Mouse (Mus musculus): ENCODE measurements around the gene Rbpms2. TPM values are rescaled to one million over a fixed set of nuclear protein-coding genes. Genes with fewer than 3 reads are reported as not detected.

Gene Rbpms2
- polyA plus RNA-seq, 1 experiment from 2014 or later: 20.4 TPM

GRCm38 (mm10) chr9:65607120-65607519, 22.3 kb upstream of the Rbpms2 start:
- WGBS: 40% methylated on average over 2 of the region's 2 CpGs
- Histone ChIP-seq H3K27ac (ENCODE audit: low read length) (peak overlapping the region; percentile 61), H3K9ac (ENCODE audit: low read length) (0 out of 2 replicates have a peak overlapping the region, but pooled peaks have one; percentile 12), H3K27me3 (ENCODE audit: control insufficient read depth, insufficient read depth, low read length) (no peaks in the 10 kb centered on the region), H3K4me3 (replicated peaks; ENCODE audit: low read length) (no peak overlapping the region), H3K4me2 (ENCODE audit: low read depth, low read length) (no peak overlapping the region), H3K9me3 (replicated peaks; ENCODE audit: control insufficient read depth, low read length) (no peaks in the 10 kb centered on the region), H3K4me1 (ENCODE audit: control insufficient read depth, insufficient read depth, low read length) (no peaks in the 10 kb centered on the region), H3K36me3 (ENCODE audit: control insufficient read depth, insufficient read depth, low read length) (no peaks in the 10 kb centered on the region)
- no peak for ATAC-seq (ENCODE audit: insufficient read depth, low FRiP score)

- Histone ChIP-seq H3K4me3 (replicated peaks; ENCODE audit: low read length) (no peak overlapping the region), H3K4me2 (ENCODE audit: low read depth, low read length) (no peak overlapping the region), H3K4me1 (ENCODE audit: control insufficient read depth, insufficient read depth, low read length) (no peaks in the 10 kb centered on the region), H3K36me3 (ENCODE audit: control insufficient read depth, insufficient read depth, low read length) (no peaks in the 10 kb centered on the region), H3K9me3 (replicated peaks; ENCODE audit: control insufficient read depth, low read length) (no peaks in the 10 kb centered on the region), H3K27ac (ENCODE audit: low read length) (no peak overlapping the region), H3K9ac (ENCODE audit: low read length) (no peak overlapping the region), H3K27me3 (ENCODE audit: control insufficient read depth, insufficient read depth, low read length) (no peaks in the 10 kb centered on the region)
- ATAC-seq (ENCODE audit: insufficient read depth, low FRiP score): no peak
- 65% methylated on average over 5 of the region's 5 CpGs for WGBS
Observed at GRCm38 (mm10) chr9:65611969-65612486, 17.4 kb upstream of the Rbpms2 start.

GRCm38 (mm10) chr9:65613098-65613497, 16.4 kb upstream of the Rbpms2 start:
- WGBS: 24% methylated on average over 2 of the region's 2 CpGs
- H3K4me2 ChIP-seq (ENCODE audit: low read depth, low read length): no peak overlapping the region
- H3K36me3 ChIP-seq (ENCODE audit: control insufficient read depth, insufficient read depth, low read length): no peaks in the 10 kb centered on the region
- no peaks in the 10 kb centered on the region for H3K9me3 ChIP-seq (replicated peaks; ENCODE audit: control insufficient read depth, low read length)
- no peak for ATAC-seq (ENCODE audit: insufficient read depth, low FRiP score)
- 0 out of 2 replicates have a peak overlapping the region, but pooled peaks have one; percentile 23 for H3K9ac ChIP-seq (ENCODE audit: low read length)
- H3K4me3 ChIP-seq (replicated peaks; ENCODE audit: low read length): no peak overlapping the region
- H3K27me3 ChIP-seq (ENCODE audit: control insufficient read depth, insufficient read depth, low read length): no peaks in the 10 kb centered on the region
- H3K27ac ChIP-seq (ENCODE audit: low read length): no peak overlapping the region
- no peaks in the 10 kb centered on the region for H3K4me1 ChIP-seq (ENCODE audit: control insufficient read depth, insufficient read depth, low read length)

- 58% methylated on average over 3 of the region's 3 CpGs for WGBS
- Histone ChIP-seq H3K4me2 (ENCODE audit: low read depth, low read length) (no peak overlapping the region), H3K27me3 (ENCODE audit: control insufficient read depth, insufficient read depth, low read length) (no peaks in the 10 kb centered on the region), H3K4me3 (replicated peaks; ENCODE audit: low read length) (no peak overlapping the region), H3K36me3 (ENCODE audit: control insufficient read depth, insufficient read depth, low read length) (no peaks in the 10 kb centered on the region), H3K4me1 (ENCODE audit: control insufficient read depth, insufficient read depth, low read length) (no peaks in the 10 kb centered on the region), H3K27ac (ENCODE audit: low read length) (no peak overlapping the region), H3K9me3 (replicated peaks; ENCODE audit: control insufficient read depth, low read length) (no peaks in the 10 kb centered on the region), H3K9ac (ENCODE audit: low read length) (no peak overlapping the region)
- no peak for ATAC-seq (ENCODE audit: insufficient read depth, low FRiP score)
Observed at GRCm38 (mm10) chr9:65619311-65619710, 10.1 kb upstream of the Rbpms2 start.

GRCm38 (mm10) chr9:65621196-65621595, 8.3 kb upstream of the Rbpms2 start:
- H3K9me3 ChIP-seq (replicated peaks; ENCODE audit: control insufficient read depth, low read length): no peaks in the 10 kb centered on the region
- ATAC-seq (ENCODE audit: insufficient read depth, low FRiP score): no peak
- no peak overlapping the region for H3K9ac ChIP-seq (ENCODE audit: low read length)
- no peaks in the 10 kb centered on the region for H3K4me1 ChIP-seq (ENCODE audit: control insufficient read depth, insufficient read depth, low read length)
- H3K4me3 ChIP-seq (replicated peaks; ENCODE audit: low read length): no peak overlapping the region
- H3K27ac ChIP-seq (ENCODE audit: low read length): no peak overlapping the region
- no peaks in the 10 kb centered on the region for H3K27me3 ChIP-seq (ENCODE audit: control insufficient read depth, insufficient read depth, low read length)
- H3K36me3 ChIP-seq (ENCODE audit: control insufficient read depth, insufficient read depth, low read length): no peaks in the 10 kb centered on the region
- H3K4me2 ChIP-seq (ENCODE audit: low read depth, low read length): no peak overlapping the region
- WGBS: 89% methylated on average over 4 of the region's 4 CpGs

- Histone ChIP-seq H3K4me3 (replicated peaks; ENCODE audit: low read length) (no peak overlapping the region), H3K27me3 (ENCODE audit: control insufficient read depth, insufficient read depth, low read length) (no peaks in the 10 kb centered on the region), H3K9me3 (replicated peaks; ENCODE audit: control insufficient read depth, low read length) (no peaks in the 10 kb centered on the region), H3K9ac (ENCODE audit: low read length) (no peak overlapping the region), H3K27ac (ENCODE audit: low read length) (no peak overlapping the region), H3K36me3 (ENCODE audit: control insufficient read depth, insufficient read depth, low read length) (no peaks in the 10 kb centered on the region), H3K4me2 (ENCODE audit: low read depth, low read length) (no peak overlapping the region), H3K4me1 (ENCODE audit: control insufficient read depth, insufficient read depth, low read length) (no peaks in the 10 kb centered on the region)
- WGBS: 90% methylated on average over 2 of the region's 2 CpGs
- no peak for ATAC-seq (ENCODE audit: insufficient read depth, low FRiP score)
Observed at GRCm38 (mm10) chr9:65621666-65622065, 7.8 kb upstream of the Rbpms2 start.

GRCm38 (mm10) chr9:65622826-65623225, 6.6 kb upstream of the Rbpms2 start:
- no peak overlapping the region for H3K9ac ChIP-seq (ENCODE audit: low read length)
- no peaks in the 10 kb centered on the region for H3K9me3 ChIP-seq (replicated peaks; ENCODE audit: control insufficient read depth, low read length)
- ATAC-seq (ENCODE audit: insufficient read depth, low FRiP score): no peak
- H3K4me3 ChIP-seq (replicated peaks; ENCODE audit: low read length): no peak overlapping the region
- no peaks in the 10 kb centered on the region for H3K27me3 ChIP-seq (ENCODE audit: control insufficient read depth, insufficient read depth, low read length)
- H3K36me3 ChIP-seq (ENCODE audit: control insufficient read depth, insufficient read depth, low read length): no peaks in the 10 kb centered on the region
- no peak overlapping the region for H3K4me2 ChIP-seq (ENCODE audit: low read depth, low read length)
- no peak overlapping the region for H3K27ac ChIP-seq (ENCODE audit: low read length)
- no peaks in the 10 kb centered on the region for H3K4me1 ChIP-seq (ENCODE audit: control insufficient read depth, insufficient read depth, low read length)
- WGBS: 84% methylated on average over 5 of the region's 5 CpGs

GRCm38 (mm10) chr9:65624266-65624665, 5.2 kb upstream of the Rbpms2 start:
- Histone ChIP-seq H3K9ac (ENCODE audit: low read length) (no peak overlapping the region), H3K4me1 (ENCODE audit: control insufficient read depth, insufficient read depth, low read length) (0 out of 2 replicates have a peak, but pooled peaks cover 6% of the 10 kb centered on the region), H3K9me3 (replicated peaks; ENCODE audit: control insufficient read depth, low read length) (no peaks in the 10 kb centered on the region), H3K4me3 (replicated peaks; ENCODE audit: low read length) (no peak overlapping the region), H3K4me2 (ENCODE audit: low read depth, low read length) (no peak overlapping the region), H3K27me3 (ENCODE audit: control insufficient read depth, insufficient read depth, low read length) (peaks cover 7% of the 10 kb centered on the region), H3K27ac (ENCODE audit: low read length) (no peak overlapping the region), H3K36me3 (ENCODE audit: control insufficient read depth, insufficient read depth, low read length) (no peaks in the 10 kb centered on the region)
- no peak for ATAC-seq (ENCODE audit: insufficient read depth, low FRiP score)
- 70% methylated on average over 2 of the region's 2 CpGs for WGBS

- H3K4me2 ChIP-seq (ENCODE audit: low read depth, low read length): peak overlapping the region; percentile 87
- peak overlapping the region; percentile 76 for H3K4me3 ChIP-seq (replicated peaks; ENCODE audit: low read length)
- H3K4me1 ChIP-seq (ENCODE audit: control insufficient read depth, insufficient read depth, low read length): peaks cover 9% of the 10 kb centered on the region; the same call in 1 of the 2 replicates
- peak; percentile 93 for ATAC-seq (ENCODE audit: insufficient read depth, low FRiP score)
- peak overlapping the region; percentile 72 for H3K27ac ChIP-seq (ENCODE audit: low read length)
- no peaks in the 10 kb centered on the region for H3K9me3 ChIP-seq (replicated peaks; ENCODE audit: control insufficient read depth, low read length)
- H3K36me3 ChIP-seq (ENCODE audit: control insufficient read depth, insufficient read depth, low read length): no peaks in the 10 kb centered on the region
- H3K9ac ChIP-seq (ENCODE audit: low read length): peak overlapping the region; percentile 79
- under 1% methylated on average over 65 of the region's 83 CpGs for WGBS
- peaks cover 10% of the 10 kb centered on the region for H3K27me3 ChIP-seq (ENCODE audit: control insufficient read depth, insufficient read depth, low read length)
Observed at GRCm38 (mm10) chr9:65629767-65630630, 551 bp downstream of the Rbpms2 start.

Measured in stomach, embryonic 16.5 days (tissue).